Mouse (Mus musculus) kidney, postnatal 14 days (tissue): ENCODE results near the gene Zim1.

Source experiments
- DNase-seq: peaks from one replicate; pipeline ENCODE4 v3.0.0; 2022; ENCODE audit warnings: mixed read lengths

Gene Zim1

DNA sequence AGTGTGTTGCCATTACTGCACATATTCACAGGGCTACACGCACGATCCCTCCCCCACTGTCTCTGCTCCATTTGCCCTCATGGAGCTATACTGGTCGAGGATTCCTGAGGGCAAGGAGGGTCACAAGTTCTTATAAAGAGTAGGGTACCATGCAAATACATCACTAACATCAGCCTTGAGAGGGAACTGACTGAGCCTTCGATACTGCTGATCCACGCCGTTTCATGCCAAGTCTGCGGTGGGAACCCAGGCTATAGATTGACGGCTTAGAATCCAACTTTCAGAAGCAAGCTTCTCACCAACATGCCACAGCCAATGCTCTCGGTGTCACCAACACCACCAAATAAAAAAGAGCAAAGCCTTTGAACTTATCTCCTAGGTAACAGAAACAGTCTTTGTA lies 45.7 kb downstream of the Zim1 start:
- no peak for DNase-seq

DNA sequence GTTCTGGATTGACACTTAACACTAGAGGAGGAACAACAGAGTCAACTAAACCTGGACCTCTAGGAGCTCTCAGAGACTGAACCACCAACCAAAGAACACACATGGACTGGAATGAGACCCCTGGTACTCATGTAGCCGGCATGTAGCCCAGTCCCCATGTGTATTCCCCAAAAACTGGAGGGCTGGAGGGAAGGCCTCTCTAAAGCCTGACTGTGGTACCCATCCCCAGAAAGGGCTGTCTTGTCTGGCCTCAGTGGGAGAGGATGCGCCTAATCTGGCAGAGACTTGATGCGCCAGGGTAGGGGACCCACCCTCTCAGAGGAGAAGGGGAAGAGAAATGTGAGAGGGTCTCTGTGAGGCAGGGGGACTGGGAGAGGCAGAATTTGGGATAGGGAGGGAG lies 50.4 kb downstream of the Zim1 start:
- DNase-seq: no peak

DNA sequence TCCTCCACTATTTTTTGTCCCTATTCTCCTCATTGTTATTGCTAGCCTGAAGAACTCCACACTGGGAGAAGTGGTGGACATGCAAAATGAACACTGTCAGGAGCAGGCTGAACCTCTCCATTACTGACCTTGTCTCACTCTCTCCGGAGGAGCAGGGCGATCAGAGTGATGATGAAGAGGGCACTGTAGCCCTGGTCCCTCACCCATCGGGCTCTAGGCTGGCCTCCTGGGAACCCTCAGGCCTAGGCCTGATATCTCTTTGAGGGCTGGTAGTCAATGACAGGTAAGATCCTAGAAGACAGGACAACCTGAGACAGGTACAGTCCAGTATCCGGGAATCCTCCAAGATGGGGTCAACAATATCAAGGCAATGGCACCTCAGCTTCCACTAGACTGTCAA lies 58.2 kb downstream of the Zim1 start:
- DNase-seq: no peak

DNA sequence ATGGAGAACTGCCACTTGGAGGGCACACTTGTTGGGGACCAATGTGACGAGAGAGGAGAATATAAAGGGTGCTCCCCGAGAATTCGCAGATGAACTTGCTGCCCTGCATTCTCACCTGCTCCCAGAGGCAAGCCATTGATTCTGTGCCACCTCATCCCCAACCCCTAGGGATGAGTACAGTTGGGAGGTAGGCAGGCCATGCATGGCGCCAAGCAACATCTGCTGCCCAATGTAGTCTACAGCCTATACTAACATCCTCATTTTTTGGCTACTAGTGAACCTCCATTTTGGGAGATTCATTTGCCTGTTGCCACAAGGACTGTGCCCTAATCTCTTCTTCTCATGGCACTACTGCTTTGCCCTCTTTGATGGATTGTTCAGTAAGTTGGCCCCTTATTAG lies 59.5 kb downstream of the Zim1 start:
- DNase-seq: no peak

DNA sequence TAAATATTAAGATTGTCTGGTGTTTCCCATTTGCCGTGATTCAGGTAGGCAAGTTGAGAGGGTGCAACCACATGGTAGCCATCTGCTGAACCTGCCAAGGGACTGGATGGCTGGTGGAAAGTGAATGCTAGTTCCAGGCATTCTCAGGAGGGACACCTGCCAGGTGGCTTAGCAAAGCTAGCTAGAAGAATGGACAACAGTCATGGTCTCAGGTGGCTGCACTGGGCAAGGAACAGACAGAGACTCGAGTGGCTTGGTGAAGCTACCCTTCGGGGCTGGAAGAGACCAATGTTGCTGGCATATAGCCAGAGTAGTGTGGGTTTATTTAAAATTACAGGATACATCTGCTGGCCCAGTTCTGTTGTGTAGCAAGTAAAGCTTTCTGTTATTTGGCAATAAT lies 60.4 kb downstream of the Zim1 start:
- no peak for DNase-seq
